Mouse (Mus musculus): ENCODE results near the gene Gm5724. TPM values are rescaled to one million over a fixed set of nuclear protein-coding genes. Genes with fewer than 3 reads are reported as not detected.

The Gm5724 gene
- not detected in 2 replicates for polyA plus RNA-seq (2012; ENCODE audit: insufficient read depth, insufficient read length, missing spikeins)

DNA sequence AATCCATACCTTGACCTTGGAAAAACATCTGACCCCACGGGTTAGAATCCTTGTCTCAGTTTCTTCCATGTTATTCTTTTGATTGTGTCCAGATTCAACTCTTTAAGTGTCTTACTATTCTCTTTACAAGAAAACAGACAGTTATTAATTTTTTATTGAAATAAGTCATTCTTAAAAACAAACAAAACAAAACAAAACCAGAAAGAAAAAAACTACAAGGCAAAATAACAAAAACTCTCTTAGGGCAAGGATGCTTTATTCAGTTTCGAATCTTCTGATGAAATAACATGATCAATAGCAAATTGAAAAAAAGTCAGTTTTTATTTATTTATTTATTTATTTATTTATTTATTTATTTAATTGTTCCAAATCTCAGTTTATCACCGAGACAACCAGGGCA, at the start of gene Gm5724:
Gm5724 (minus strand) TSS at position 101 of the 400 bp plus-strand sequence.
- TF ChIP-seq CTCF (IDR thresholded peaks at IDR 0.05; ENCODE audit: low read depth, low read length) (no peak), POLR2A (IDR thresholded peaks at IDR 0.05; ENCODE audit: borderline replicate concordance, low read depth, low read length) (no peak)
- H3K4me3 ChIP-seq (ENCODE audit: insufficient read depth, low read length), result no peak within 1 kb of the TSS

DNA sequence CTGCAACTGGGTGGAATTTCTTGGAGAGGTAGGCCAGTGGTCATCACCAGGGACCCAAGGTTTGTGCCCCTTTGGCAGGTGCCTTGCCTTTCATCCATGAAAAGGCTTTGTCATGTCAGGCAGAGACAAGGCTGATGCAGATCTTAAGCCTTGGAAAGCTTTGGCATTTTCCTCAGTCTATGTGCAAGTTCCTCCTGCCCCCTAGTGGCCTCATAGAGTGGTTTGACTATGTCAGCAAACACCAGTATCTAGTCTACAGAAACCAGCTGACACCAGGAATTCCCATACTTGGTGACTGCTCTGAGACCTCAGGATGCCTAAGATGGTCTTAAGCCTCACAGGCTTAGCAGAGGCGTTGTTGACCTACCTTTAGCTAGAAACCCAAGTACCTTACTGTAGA, 24.2 kb upstream of the Gm5724 start:
- Histone ChIP-seq H3K4me3 (ENCODE audit: insufficient read depth, low read length) (no peak overlapping the region), H3K4me1 (ENCODE audit: control insufficient read depth, insufficient read depth, low read length) (no peaks in the 10 kb centered on the region), H3K27ac (ENCODE audit: insufficient read depth, low read depth, low read length) (no peak overlapping the region)
- TF ChIP-seq POLR2A (IDR thresholded peaks at IDR 0.05; ENCODE audit: borderline replicate concordance, low read depth, low read length), result no peak
- TF ChIP-seq CTCF (IDR thresholded peaks at IDR 0.05; ENCODE audit: low read depth, low read length), result no peak

More for the DNA sequence above, at the start of gene Gm5724:
- Histone ChIP-seq H3K27ac (ENCODE audit: insufficient read depth, low read depth, low read length) (no peak within 1 kb of the TSS), H3K4me1 (ENCODE audit: control insufficient read depth, insufficient read depth, low read length) (no peaks in the 10 kb centered on the region)

- Histone ChIP-seq H3K4me3 (ENCODE audit: insufficient read depth, low read length) (no peak overlapping the region), H3K4me1 (ENCODE audit: control insufficient read depth, insufficient read depth, low read length) (no peaks in the 10 kb centered on the region), H3K27ac (ENCODE audit: insufficient read depth, low read depth, low read length) (no peak overlapping the region)
- TF ChIP-seq CTCF (IDR thresholded peaks at IDR 0.05; ENCODE audit: low read depth, low read length) (no peak), POLR2A (IDR thresholded peaks at IDR 0.05; ENCODE audit: borderline replicate concordance, low read depth, low read length) (no peak)
These were observed 866 bp upstream of the Gm5724 start for GRCm38 (mm10) chr6:141774476-141774875.

DNA sequence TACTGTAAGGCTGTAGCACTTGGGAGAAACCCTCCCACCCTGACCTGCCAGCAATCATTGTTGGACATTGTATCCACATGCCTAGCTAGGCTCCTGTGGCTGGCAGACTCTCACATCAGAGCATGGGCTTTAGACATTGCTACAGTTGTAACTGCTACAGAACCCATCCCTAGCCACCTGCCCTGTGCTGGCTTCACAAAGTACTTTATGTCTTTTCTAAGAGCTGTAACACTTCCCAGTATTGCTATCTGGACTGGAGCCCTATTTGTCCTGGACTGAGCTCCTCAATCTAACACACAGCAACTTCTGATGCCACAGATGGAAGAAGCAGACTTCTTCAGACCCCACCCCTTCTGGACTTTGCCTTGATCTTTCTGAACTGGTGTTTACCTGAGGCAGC, 82.4 kb downstream of the Gm5724 start:
- Histone ChIP-seq H3K4me1 (ENCODE audit: control insufficient read depth, insufficient read depth, low read length) (no peaks in the 10 kb centered on the region), H3K27ac (ENCODE audit: insufficient read depth, low read depth, low read length) (no peak overlapping the region), H3K4me3 (ENCODE audit: insufficient read depth, low read length) (no peak overlapping the region)
- no peak for TF ChIP-seq CTCF (IDR thresholded peaks at IDR 0.05; ENCODE audit: low read depth, low read length)
- TF ChIP-seq POLR2A (IDR thresholded peaks at IDR 0.05; ENCODE audit: borderline replicate concordance, low read depth, low read length), result no peak

GRCm38 (mm10) chr6:141687008-141687407, 86.6 kb downstream of the Gm5724 start:
- no peak overlapping the region for H3K4me3 ChIP-seq (ENCODE audit: insufficient read depth, low read length)
- no peaks in the 10 kb centered on the region for H3K4me1 ChIP-seq (ENCODE audit: control insufficient read depth, insufficient read depth, low read length)
- TF ChIP-seq POLR2A (IDR thresholded peaks at IDR 0.05; ENCODE audit: borderline replicate concordance, low read depth, low read length) (no peak), CTCF (IDR thresholded peaks at IDR 0.05; ENCODE audit: low read depth, low read length) (no peak)
- H3K27ac ChIP-seq (ENCODE audit: insufficient read depth, low read depth, low read length), result no peak overlapping the region

Other genes with a start within 250 kb of the Gm5724 start
- gene Slco1c1, start 249.4 kb downstream of the Gm5724 start, polyA plus RNA-seq (2012; ENCODE audit: insufficient read depth, insufficient read length, missing spikeins), result not detected in 2 replicates
- gene Slco1b2, start 144.3 kb downstream of the Gm5724 start, polyA plus RNA-seq (2012; ENCODE audit: insufficient read depth, insufficient read length, missing spikeins), result not detected in 2 replicates
- not detected in 2 replicates for gene Slco1a4, start 82.4 kb upstream of the Gm5724 start, polyA plus RNA-seq (2012; ENCODE audit: insufficient read depth, insufficient read length, missing spikeins)
- gene Slco1a1, start 173.2 kb upstream of the Gm5724 start, polyA plus RNA-seq (2012; ENCODE audit: insufficient read depth, insufficient read length, missing spikeins), result not detected in 2 replicates
- not detected in 2 replicates for gene Gm6614, start 237.6 kb upstream of the Gm5724 start, polyA plus RNA-seq (2012; ENCODE audit: insufficient read depth, insufficient read length, missing spikeins)

All from bone marrow macrophage, adult 2 months (primary cell).